Mouse (Mus musculus) adrenal gland, adult (tissue): ENCODE measurements at regions not wholly inside any gene's neighbourhood (a gene's known extent, or its start where the extent isn't known, plus 50 kb on each side); places are given as distances from the start of the nearest gene placed in this dataset.
A peak's percentile ranks its signal among the peaks of the same experiment; 100 is the strongest.

Source experiments
- DNase-seq, 2 experiments: peaks; one replicate each; pipeline ENCODE4 v3.0.0; 2022 to 2023; ENCODE audit warnings: low spot score in 1 of 2; ENCODE audit not compliant: inconsistent age in 2 of 2

GRCm38 (mm10) chr11:111801033-111801432, 735.1 kb downstream of the Kcnj2 start:
- no peak for DNase-seq

- DNase-seq = no peak
Measured at GRCm38 (mm10) chr11:111816176-111816775, 750.3 kb downstream of the Kcnj2 start.

DNA sequence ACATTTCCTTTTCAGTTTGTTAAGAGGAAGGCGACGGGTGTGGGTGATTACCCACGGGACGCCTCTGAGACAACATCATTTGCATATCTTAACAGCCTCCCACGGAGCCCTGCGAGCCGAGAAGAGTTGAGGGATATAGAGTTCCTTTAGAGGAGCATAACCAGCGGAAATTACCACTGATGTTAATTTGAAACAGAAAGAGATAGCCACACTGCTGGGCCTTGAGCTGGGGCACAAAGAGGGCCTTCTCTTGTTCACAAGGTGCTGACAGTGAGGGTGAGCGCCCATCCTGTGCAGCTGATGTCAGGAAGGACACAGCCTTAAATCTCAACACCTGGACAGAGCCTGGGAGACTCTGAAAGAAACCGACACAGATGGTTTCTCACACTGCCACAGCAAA, 752.2 kb downstream of the Kcnj2 start:
- no peak for DNase-seq

DNA sequence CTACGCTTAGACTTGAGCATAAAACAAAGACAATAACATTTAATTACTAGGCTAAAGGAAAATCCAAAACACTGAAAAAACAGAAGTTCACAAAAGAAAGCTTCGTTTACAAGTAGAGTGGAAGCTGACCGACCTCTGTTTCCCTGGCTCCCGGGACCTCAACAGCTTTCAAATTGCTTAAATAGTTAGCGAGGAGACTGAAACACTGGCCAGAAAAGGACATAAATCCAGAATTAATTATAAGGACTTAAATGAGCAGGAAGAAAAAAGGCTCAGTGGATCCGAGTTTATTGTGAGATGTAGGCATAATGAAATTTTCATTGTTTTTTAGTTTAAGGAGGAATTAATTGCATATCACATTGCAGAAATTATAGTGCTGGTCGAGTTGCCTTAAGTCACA, 754.4 kb downstream of the Kcnj2 start:
- DNase-seq = no peak

DNA sequence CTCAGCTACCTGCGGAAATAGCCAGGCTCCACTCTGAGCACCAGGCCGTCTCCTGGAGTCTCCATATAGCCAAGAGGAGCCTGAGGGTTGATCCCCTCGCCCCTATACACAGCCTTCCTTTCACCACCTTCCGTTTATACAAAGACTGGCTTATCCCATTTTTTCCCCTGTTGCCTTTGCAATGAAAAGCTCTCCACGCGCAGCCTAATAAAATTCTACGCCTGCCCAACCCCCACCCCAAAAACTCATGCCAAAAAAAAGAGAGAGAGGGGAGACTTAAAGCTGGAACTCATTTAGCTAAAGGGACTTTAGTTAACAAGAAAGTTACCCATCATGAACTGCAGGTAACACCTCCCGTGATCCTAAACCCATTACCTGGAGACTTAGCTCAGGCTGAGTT, 762.5 kb downstream of the Kcnj2 start:
- DNase-seq = no peak

DNA sequence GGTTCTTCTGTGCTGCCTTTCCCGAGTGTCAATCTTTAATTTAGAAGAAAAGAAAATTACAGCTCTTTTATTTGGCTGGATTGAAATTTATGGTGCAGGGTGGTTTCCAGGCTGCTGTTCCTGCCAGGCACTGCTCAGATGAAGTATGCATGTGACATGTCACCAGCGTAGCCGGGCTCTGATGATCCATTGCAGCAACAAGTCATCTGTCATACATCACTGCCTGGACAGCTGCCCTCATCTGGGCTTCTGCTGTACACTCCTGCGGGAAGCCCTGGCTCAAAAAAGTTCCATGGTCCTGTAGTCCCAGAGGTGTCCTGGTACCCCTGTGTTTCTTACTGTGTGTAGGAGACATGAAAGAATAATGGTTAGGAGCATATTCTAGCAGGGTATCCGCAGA, 773.0 kb downstream of the Kcnj2 start:
- peak; percentile 10 to 30 for DNase-seq

DNA sequence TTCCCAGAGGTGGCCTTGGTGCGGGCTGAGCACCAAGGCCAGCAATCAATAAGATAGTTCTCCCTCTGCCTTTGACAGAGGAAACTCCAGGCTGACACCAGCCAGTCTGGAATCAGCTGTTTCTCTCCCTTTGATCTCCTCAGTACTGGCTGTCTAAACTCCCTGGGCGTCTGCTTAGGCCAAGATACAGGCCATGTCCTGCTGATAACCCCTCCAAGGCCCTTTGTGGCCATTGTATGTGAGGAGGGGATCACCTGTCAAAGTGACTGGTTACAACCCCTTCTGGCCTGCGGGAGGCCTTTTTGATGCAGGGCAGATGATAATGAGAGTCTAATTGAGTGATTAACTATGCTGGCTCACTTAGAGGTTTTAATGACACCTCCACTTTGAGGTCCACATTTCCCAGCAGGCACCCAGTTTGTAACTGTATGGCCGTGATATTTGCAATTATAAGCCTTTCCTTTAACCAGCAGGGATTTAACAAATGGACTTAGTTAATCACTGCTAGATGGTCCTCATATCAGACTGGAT, 777.8 kb downstream of the Kcnj2 start:
- peak; percentile 29 to 49 for DNase-seq

DNA sequence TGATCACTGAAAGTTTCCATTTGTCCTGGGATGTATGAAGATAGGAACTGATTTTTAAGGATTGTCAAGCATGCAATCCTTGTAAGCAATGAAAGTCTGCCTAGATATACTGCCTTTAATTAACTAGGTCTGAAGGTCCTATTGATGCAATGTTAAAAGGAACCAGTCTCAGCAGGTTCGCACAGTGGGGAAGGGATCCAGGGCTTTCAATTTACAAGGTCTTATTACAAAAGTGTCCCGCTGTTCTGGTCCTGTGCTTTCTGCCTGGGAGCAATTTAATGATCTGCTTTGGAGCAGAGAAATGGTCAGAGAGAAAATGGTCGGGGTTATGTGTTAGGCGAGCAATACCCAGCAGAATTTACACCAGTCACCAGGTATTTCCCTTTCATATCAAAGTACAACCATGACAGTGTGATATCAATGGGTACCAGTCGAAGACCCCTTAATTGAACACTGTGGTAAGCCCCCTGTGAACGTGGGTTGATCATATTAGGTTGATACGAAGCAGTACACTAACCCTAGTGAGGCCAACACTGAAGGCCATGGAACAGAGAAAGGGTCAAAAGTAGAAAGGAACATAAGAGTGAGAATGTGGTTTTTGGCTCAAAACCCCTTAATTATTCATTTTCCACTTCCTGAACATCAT, 778.5 kb downstream of the Kcnj2 start:
- no peak for DNase-seq

DNA sequence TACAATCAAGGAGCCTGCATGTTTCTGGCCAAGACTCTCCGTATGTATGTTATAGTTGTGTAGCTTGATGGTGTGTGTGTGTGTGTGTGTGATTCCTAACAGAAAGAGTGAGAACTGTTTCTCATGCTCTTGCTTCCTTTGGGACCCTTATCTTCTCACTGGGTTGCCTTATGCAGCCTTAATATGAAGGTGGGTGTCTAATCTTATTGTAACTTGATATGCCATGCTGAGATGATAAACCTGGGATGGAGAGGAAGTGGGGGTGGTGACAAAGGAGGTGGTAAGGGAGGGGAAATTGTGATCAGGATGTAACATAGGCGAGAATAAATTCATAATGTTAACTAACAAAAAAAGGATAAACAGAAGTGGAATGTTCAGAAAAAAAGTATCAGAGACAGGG, 791.3 kb downstream of the Kcnj2 start:
- DNase-seq = no peak

DNA sequence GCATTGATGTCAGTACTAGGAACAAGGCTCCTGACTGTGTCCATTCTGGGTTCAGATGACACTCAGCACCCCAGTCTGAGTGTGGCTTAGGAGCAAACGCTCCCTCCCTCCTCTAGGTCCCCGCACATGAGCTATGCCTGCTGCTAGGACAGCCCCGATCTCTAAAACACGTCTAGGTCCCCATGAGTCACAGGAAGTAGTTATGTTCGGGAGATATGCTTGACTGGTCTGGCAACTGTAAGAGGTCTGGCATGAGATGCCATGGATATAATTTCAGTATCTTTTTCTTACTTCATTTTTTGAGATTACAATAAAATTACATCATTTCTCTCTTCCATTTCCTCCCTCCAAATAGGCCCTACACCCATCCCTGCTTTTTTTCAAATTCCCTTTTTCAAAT, 792.1 kb downstream of the Kcnj2 start:
- no peak for DNase-seq

GRCm38 (mm10) chr11:111865143-111865542, 799.2 kb downstream of the Kcnj2 start:
- DNase-seq = no peak

DNA sequence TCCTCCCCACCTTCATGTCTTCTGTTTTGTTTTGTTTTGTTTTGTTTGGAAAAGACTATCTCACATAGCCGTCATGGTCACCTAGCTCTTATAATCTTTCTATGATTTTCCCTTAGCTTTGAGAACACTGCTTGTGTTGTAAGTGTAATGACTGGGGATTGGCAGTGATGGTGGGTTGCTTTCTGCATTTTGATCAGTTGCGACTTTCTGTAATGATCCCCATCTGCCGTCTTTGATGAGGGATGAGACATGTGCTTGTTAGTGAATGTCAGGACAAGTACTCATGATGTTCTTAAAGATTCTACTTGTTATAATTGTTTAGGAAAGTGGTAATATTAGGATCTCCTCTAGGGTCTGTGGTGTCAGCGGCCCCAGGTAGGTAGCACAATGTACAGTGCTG, 809.4 kb downstream of the Kcnj2 start:
- DNase-seq = no peak

DNA sequence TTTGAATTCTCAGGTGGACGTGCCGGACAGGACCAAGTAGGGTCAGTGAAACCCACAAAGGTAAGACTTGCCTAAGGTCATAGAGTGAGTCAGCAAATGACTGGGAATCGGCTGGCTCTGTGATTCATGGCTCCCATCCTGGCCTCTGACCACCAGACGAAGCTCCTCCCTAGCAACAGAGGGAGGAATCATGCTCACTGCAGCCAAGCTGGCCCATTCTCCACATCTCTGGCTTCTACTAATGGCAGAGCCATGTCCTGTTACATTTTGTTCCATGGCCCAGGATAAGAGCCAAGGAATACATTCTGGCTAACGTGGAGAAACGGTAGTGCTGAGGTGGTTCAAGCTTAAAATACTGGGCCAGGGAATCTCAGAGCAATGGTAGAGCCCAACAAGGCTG, 814.2 kb downstream of the Kcnj2 start:
- DNase-seq = no peak

GRCm38 (mm10) chr11:111890026-111890425, 824.1 kb downstream of the Kcnj2 start:
- no peak for DNase-seq

- no peak for DNase-seq
Measured at GRCm38 (mm10) chr11:111893861-111894260, 827.9 kb downstream of the Kcnj2 start.

DNA sequence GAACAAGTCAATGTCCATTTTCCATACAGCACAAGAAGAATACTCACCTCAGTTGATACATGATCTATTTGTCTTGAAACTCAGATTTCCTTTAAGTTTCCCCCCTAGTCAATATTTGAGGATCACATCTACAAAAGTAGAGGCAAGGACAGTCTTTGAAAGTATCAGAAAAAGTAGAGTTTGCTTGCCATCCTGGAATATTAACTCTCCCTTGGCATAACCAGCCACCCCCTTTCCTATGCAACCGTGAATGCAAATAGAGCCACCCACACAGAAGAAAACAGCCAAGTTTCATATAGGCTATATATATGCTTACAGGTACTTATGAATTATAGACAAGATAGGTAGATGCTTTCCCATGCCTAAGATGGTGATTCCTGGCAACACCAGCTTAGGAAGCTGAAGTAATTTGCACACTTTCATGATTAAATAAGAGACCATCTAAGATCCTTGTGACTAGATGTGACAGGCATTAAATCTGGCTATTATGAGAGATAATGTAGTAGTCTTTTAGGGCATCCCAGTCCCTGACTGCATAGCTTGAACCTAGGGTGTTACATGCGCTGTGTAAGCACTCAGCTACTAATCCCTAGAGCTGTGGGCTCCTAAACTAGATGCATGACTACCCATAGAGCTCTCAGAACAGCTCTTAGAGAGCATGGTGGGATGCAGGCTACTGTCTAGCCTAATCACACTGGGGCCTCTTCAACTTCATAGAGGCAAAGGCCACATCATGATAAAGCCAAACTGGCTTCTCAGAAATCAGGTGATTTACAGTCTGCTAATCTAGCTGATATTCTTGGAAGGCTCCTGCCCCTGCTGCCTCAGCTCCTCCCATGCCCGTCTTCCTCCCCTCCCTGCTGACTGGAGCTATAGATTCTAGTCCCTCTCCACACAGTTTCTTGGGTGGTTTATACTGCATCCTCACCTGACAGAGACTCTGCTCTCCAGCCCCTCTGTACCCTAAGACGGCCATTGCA, 829.5 kb downstream of the Kcnj2 start:
- no peak for DNase-seq

GRCm38 (mm10) chr11:111897001-111897400, 831.0 kb downstream of the Kcnj2 start:
- DNase-seq = no peak

- peak in 1 of 2 experiments; percentile 43 for DNase-seq
Measured at GRCm38 (mm10) chr11:111904086-111904485, 838.1 kb downstream of the Kcnj2 start.

- no peak for DNase-seq
Measured at GRCm38 (mm10) chr11:111913891-111914290, 847.9 kb downstream of the Kcnj2 start.

- no peak for DNase-seq
Measured at GRCm38 (mm10) chr11:111926336-111926735, 855.7 kb upstream of the Sox9 start.

DNA sequence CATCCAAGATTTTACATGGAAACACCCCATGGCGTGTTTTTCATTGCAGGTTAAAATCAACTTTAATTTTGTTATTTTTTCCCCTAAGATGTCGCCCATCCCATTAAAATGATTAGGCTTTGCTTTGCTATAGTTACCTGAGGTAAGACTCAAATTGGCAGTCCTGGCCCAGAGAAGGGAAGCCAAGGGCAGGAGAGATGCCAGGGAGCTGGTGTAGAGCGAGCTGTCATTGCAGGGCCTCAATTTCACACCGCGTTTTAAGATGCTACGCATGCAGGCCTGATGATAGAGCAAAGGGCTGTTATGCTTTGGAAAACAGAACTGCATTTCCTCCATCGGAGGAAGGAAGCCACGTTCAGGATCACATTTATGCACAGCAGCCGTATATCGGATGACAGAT, 852.7 kb upstream of the Sox9 start:
- no peak for DNase-seq

GRCm38 (mm10) chr11:111932052-111932451, 850.0 kb upstream of the Sox9 start:
- DNase-seq = no peak
